Mouse (Mus musculus) hindbrain, embryonic 14.5 days (tissue): ENCODE results near the gene Fcgr3. TPM values are rescaled to one million over a fixed set of nuclear protein-coding genes. Genes with fewer than 3 reads are reported as not detected.
"Not testable (repeated sequence)": the region's sequence is repeated elsewhere in the genome, so short reads cannot be mapped to it uniquely, and the experiment has no call there.

Experiments used
- ATAC-seq: fragments of 200-750 bp; cut with Nextera tagmentation; 2 replicates; pipeline ENCODE4 v1.8.0; 2017; ENCODE audit warnings: moderate number of reproducible peaks, mild to moderate bottlenecking, moderate TSS enrichment, moderate library complexity; ENCODE audit not compliant: low FRiP score
- DNase-seq: peaks from one replicate; pipeline ENCODE4 v3.0.0-alpha.2; 2015; ENCODE audit warnings: low spot score
- H3K27ac ChIP-seq: fragments of 300-500 bp; sonication (generic); 2 replicates; pipeline ENCODE4 v1.5.1; 2014; ENCODE audit warnings: mild to moderate bottlenecking, moderate library complexity
- H3K27me3 ChIP-seq: fragments of 300-500 bp; sonication (generic); 2 replicates; pipeline ENCODE4 v1.6.1; 2014; ENCODE audit warnings: mild to moderate bottlenecking, low read length, mixed read lengths; ENCODE audit not compliant: control insufficient read depth, insufficient read depth
- H3K36me3 ChIP-seq: fragments of 300-500 bp; sonication (generic); replicated peaks from 2 replicates; pipeline ENCODE4 v1.6.1; 2014; ENCODE audit not compliant: control insufficient read depth, insufficient read depth
- H3K4me1 ChIP-seq: fragments of 300-500 bp; sonication (generic); replicated peaks from 2 replicates; pipeline ENCODE4 v1.6.1; 2014; ENCODE audit warnings: antibody characterized with exemption, low read length, mixed read lengths; ENCODE audit not compliant: control insufficient read depth, insufficient read depth
- H3K4me2 ChIP-seq: fragments of 300-500 bp; sonication (generic); replicated peaks from 2 replicates; pipeline ENCODE4 v1.6.1; 2014; ENCODE audit warnings: mild to moderate bottlenecking, moderate library complexity
- H3K4me3 ChIP-seq: fragments of 300-500 bp; sonication (generic); replicated peaks from 2 replicates; pipeline ENCODE4 v1.5.1; 2014; ENCODE audit warnings: mild to moderate bottlenecking, low read length
- H3K9ac ChIP-seq: fragments of 300-500 bp; sonication (generic); 2 replicates; pipeline ENCODE4 v1.6.1; 2014
- H3K9me3 ChIP-seq: fragments of 300-500 bp; sonication (generic); 2 replicates; pipeline ENCODE4 v1.6.1; 2016; ENCODE audit warnings: low read length; ENCODE audit not compliant: control insufficient read depth
- WGBS: fragments of 180-500 bp; shearing (Covaris S2); extraction: QIAGEN DNeasy Blood & Tissue Kit; methylation state at CpG from one replicate; pipeline ENCODE4 v1.1.7; 2014; 5-methylcytosine and 5-hydroxymethylcytosine counted together
- polyA plus RNA-seq: library from polyadenylated mRNA; unstranded; fragments of >200 nt; fragmentation: Nextera tagmentation; extraction: Ambion mirVana; gene quantifications from 2 replicates; pipeline ENCODE4 v1.2.1, GENCODE M21; 2014

Gene Fcgr3
- polyA plus RNA-seq, 1 experiment from 2014 or later = 11.6 TPM

DNA sequence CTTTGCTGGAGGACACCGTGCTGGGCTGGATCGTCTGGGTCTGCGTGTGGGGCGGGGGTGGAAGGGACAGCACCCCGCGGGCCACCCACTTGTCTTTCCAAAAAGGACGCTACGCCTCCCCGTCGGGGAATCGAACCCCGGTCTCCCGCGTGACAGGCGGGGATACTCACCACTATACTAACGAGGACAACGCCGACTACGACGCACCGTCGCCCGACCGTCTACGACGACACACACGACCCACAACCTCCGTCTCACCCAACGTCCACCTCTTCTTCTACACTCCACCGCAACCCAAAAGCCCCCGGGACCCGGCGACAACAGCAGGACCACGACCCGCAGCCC lies 480 bp upstream of the Fcgr3 start:
- H3K4me3 ChIP-seq = peak overlapping the region; percentile 18
- not testable (repeated sequence) for H3K4me1 ChIP-seq, H3K36me3 ChIP-seq, H3K9me3 ChIP-seq, H3K9ac ChIP-seq, DNase-seq, H3K27ac ChIP-seq
- peak overlapping the region; percentile 30; the same call in 1 of the 2 replicates for H3K4me2 ChIP-seq
- peaks cover 39% of the 10 kb centered on the region for H3K27me3 ChIP-seq
- WGBS = under 1% methylated on average over 17 of the region's 35 CpGs
- ATAC-seq = peak; percentile 48

DNA sequence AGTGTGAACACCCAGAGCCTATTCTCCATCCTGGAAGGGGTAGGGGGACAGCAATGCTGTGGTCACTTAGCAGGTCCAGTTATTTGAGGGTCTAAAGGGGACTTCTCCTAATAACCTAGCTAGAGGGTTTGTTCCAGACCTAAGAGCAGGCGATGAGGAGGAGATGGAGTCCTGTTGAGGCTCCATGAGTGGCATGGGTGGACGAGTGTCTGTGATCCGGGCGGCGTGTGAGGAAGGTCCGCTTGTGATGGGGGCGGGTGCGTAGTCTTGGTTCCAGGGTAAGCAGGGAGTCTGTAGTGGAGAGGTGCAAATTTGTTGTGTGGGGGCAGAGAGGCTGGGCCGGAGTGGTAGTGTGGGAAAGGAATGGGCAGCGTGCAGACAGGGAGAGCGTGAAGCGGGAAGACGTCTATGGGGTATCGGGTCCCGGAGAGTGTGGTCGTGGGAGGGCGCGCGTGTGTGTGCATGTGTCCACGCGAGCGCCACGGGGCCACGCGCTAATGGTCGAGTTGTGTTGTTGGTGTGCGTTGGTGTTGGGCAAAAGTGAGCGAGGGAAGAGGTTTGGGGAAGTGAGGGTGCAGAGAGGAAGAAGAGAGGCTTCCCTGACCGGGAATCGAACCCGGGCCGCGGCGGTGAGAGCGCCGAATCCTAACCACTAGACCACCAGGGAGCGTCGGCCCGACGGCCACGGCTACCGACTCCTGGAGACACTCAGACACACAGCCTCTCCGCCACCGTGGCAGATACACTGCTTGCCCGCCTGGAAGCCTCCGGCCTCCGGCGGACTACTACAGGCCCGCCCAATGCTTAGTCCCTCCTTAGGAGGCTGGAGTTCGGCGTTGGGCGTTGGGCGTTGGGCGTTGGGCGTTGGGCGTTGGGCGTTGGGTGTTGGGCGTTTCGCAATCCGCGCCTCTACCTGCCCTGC lies 905 bp downstream of the Fcgr3 start:
- peak overlapping the region; percentile 30 for H3K4me2 ChIP-seq
- H3K9ac ChIP-seq, H3K36me3 ChIP-seq, H3K27ac ChIP-seq, H3K4me1 ChIP-seq, H3K9me3 ChIP-seq, DNase-seq: not testable (repeated sequence)
- 8% methylated on average over 36 of the region's 61 CpGs for WGBS
- H3K4me3 ChIP-seq = peak overlapping the region; percentile 20
- peaks cover 30% of the 10 kb centered on the region for H3K27me3 ChIP-seq
- peak; percentile 65 for ATAC-seq

DNA sequence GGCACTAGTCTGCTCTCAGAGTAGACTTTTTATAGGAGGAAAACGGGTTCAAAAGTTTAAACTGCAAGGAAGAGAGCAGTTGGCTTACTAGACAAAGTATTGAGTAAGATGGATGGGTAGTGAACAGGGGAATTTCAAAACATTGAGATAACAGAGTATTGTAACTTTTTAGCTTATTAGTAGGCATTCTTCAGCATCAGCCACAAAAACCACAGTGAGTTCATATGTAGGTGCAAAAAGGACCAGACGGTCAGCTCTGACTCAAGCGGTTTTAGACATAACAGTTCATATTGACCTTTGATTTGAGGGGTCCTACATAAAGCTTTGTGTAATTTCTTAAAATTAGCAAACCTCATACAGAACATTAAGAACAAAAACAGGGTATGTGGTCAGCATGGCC lies 3.2 kb downstream of the Fcgr3 start:
- no peak overlapping the region for H3K4me3 ChIP-seq
- no peak overlapping the region for H3K27ac ChIP-seq
- H3K9ac ChIP-seq = no peak overlapping the region
- H3K4me1 ChIP-seq = no peaks in the 10 kb centered on the region
- H3K9me3 ChIP-seq = no peaks in the 10 kb centered on the region
- no peak overlapping the region for H3K4me2 ChIP-seq
- 96% methylated on average over 3 of the region's 3 CpGs for WGBS
- DNase-seq (no peak), ATAC-seq (no peak)
- H3K27me3 ChIP-seq = peaks cover 26% of the 10 kb centered on the region
- H3K36me3 ChIP-seq = no peaks in the 10 kb centered on the region

DNA sequence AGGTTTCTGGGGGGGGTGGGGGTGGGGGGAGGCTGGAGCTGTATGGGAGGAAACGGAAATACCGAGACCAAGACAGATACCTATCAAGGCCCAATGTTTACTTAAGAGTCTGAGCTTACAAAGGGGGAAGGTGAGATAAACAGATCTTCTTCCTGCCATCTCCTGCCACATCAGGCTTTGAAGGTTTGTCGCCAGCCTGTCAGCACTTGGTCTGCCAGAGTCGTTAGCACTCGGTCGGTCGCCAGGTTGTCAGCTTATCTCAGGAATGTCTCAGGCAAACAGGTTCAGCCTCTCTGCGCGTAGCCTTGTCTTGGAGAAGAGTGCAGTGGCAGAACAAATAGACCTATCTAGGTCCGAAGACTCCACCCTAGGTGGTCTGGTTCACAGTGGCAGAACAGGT lies 4.3 kb downstream of the Fcgr3 start:
- DNase-seq (no peak), ATAC-seq (no peak)
- no peak overlapping the region for H3K4me3 ChIP-seq
- H3K9me3 ChIP-seq = no peaks in the 10 kb centered on the region
- H3K27ac ChIP-seq = no peak overlapping the region
- H3K27me3 ChIP-seq = peaks cover 20% of the 10 kb centered on the region
- H3K4me2 ChIP-seq = no peak overlapping the region
- 70% methylated on average over 10 of the region's 10 CpGs for WGBS
- H3K9ac ChIP-seq = no peak overlapping the region
- H3K36me3 ChIP-seq = no peaks in the 10 kb centered on the region
- H3K4me1 ChIP-seq = no peaks in the 10 kb centered on the region

DNA sequence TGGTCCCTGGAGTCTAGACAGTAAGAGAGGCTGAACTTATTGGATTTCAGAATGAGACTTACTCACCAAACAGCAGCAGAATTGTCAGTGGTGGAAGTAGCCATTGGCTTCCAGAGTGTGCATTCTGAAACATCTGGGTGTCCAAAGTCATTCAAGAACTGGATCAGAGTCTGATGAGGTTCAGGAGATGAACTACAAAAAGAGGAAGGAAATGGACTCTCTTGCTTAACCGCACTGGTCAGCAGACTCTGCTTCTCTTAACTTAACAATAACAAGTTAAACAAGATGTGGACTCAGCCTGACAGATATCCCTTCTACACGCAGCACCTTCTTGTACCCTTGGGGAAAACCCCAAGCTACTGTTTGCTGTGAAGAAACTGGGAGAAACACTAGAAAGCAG lies 5.5 kb downstream of the Fcgr3 start:
- Histone ChIP-seq H3K27me3 (peaks cover 12% of the 10 kb centered on the region), H3K4me2 (no peak overlapping the region), H3K36me3 (no peaks in the 10 kb centered on the region), H3K4me3 (no peak overlapping the region), H3K27ac (no peak overlapping the region), H3K9me3 (no peaks in the 10 kb centered on the region), H3K4me1 (no peaks in the 10 kb centered on the region), H3K9ac (no peak overlapping the region)
- WGBS = 82% methylated on average over 2 of the region's 2 CpGs
- no peak for ATAC-seq
- no peak for DNase-seq

DNA sequence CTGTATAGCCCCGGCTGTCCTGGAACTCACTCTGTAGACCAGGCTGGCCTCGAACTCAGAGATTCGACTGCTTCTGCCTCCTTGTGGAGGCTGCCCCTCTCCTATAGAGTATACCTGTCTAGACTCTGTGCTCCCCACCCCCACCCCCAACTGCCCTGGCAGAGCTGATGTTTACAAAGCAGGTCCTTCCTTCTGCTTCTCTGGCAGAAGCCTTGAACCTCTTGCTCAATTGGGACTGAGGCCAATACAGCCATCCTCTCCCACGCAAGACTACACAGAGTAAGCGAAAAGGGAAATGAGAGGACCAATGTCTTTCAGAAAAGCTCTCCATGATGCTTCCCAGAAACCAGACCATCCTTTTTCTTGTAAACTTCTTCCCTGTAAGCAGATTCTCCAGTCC lies 7.5 kb downstream of the Fcgr3 start:
- H3K9ac ChIP-seq = no peak overlapping the region
- no peak for ATAC-seq
- H3K27ac ChIP-seq = no peak overlapping the region
- H3K36me3 ChIP-seq = no peaks in the 10 kb centered on the region
- WGBS = 95% methylated on average over 5 of the region's 5 CpGs
- H3K4me2 ChIP-seq = no peak overlapping the region
- no peak for DNase-seq
- H3K27me3 ChIP-seq = no peaks in the 10 kb centered on the region
- no peaks in the 10 kb centered on the region for H3K4me1 ChIP-seq
- H3K4me3 ChIP-seq = no peak overlapping the region
- H3K9me3 ChIP-seq = no peaks in the 10 kb centered on the region

DNA sequence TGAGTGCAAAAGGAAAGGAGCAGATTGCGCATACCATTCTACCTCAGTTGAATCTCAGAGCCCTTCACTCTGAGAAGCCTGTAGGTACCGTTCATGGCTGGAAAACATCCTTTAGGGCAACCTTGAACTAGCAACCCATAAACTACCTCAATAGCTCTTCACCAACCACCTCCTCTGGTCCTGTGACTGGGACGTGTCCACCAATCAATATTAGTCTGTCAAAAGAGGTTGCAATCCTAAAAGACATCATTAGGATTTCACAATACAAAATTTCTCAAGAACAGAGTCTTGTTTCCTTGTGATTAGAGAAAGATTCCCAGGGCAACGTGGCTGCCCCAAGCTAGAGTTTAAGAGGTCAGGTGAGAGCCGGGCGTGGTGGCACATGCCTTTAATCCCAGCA lies 11.4 kb downstream of the Fcgr3 start:
- DNase-seq (no peak), ATAC-seq (no peak)
- Histone ChIP-seq H3K9ac (no peak overlapping the region), H3K27me3 (no peaks in the 10 kb centered on the region), H3K36me3 (no peaks in the 10 kb centered on the region), H3K9me3 (no peaks in the 10 kb centered on the region), H3K27ac (no peak overlapping the region), H3K4me3 (no peak overlapping the region), H3K4me2 (no peak overlapping the region), H3K4me1 (no peaks in the 10 kb centered on the region)
- WGBS = 90% methylated on average over 6 of the region's 6 CpGs

DNA sequence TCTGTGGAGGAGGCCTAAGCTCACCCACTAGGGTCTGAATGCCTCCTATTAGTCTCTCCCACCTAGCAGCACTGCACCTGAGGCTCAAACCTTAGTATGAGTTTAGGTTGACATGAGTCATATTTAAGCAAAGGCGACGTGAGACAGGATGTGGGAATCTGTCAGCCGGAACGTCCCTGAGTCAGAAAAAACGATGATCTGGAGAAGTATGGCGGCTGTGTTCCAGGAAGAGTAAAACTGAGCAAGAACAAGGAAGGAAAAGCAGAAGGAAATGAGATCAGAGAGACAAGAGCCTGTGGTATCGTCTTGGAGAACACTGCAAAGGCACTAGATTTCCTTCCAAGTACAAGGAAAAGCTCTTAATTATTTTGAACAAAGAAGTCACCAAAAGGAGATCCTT lies 14.0 kb downstream of the Fcgr3 start:
- no peaks in the 10 kb centered on the region for H3K36me3 ChIP-seq
- no peak overlapping the region for H3K27ac ChIP-seq
- H3K4me3 ChIP-seq = no peak overlapping the region
- no peak for ATAC-seq
- no peaks in the 10 kb centered on the region for H3K9me3 ChIP-seq
- DNase-seq = no peak
- H3K4me2 ChIP-seq = no peak overlapping the region
- WGBS = 91% methylated on average over 7 of the region's 7 CpGs
- no peaks in the 10 kb centered on the region for H3K4me1 ChIP-seq
- no peaks in the 10 kb centered on the region for H3K27me3 ChIP-seq
- no peak overlapping the region for H3K9ac ChIP-seq

DNA sequence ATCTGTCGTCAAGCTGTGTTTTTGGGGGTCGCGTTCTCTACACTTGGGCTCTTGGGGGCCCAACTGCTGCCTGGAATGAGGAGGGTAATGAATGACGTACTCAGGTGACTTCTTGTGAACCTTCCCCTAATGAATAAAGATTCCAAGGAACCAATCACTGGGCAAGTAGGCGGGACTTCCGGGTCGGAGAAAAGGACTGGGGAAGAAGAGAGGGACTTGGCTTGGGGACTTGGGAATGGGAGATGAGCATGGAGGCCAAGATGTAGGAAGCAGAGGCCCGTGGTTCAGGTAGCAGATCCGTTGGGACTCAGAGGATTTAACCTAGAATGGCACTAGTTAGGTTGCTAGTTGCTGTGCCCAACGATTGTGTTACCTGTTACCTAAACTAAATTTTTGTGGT lies 15.5 kb downstream of the Fcgr3 start:
- H3K27ac ChIP-seq = no peak overlapping the region
- H3K4me3 ChIP-seq = no peak overlapping the region
- H3K4me1 ChIP-seq = no peaks in the 10 kb centered on the region
- no peaks in the 10 kb centered on the region for H3K9me3 ChIP-seq
- no peak for DNase-seq
- no peak overlapping the region for H3K4me2 ChIP-seq
- ATAC-seq = no peak
- H3K9ac ChIP-seq = no peak overlapping the region
- no peaks in the 10 kb centered on the region for H3K36me3 ChIP-seq
- WGBS = 52% methylated on average over 10 of the region's 10 CpGs
- H3K27me3 ChIP-seq = no peaks in the 10 kb centered on the region

DNA sequence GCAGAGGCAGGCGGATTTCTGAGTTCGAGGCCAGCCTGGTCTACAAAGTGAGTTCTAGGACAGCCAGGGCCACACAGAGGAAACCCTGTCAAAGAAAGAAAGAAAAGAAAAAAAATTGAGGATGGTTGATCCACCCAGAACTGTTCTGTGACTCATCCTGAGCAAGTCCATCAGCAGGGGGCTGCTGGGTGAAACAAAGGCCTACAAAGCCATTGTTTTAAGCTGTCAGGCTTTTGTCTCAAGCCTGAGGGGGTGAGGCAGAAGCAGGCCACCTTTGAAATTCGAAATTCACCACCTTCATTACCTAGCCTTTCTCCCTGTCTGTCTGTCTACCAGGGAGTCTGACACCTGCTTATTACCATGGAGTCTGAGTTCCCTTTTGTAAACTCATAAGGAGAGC lies 18.2 kb downstream of the Fcgr3 start:
- DNase-seq (no peak), ATAC-seq (no peak)
- whole genome bisulfite sequencing = 73% methylated on average over 3 of the region's 3 CpGs

More for the DNA sequence above, 18.2 kb downstream of the Fcgr3 start:
- Histone ChIP-seq H3K9me3 (no peaks in the 10 kb centered on the region), H3K9ac (no peak overlapping the region), H3K4me3 (no peak overlapping the region), H3K4me1 (no peaks in the 10 kb centered on the region), H3K4me2 (no peak overlapping the region), H3K36me3 (no peaks in the 10 kb centered on the region), H3K27me3 (no peaks in the 10 kb centered on the region), H3K27ac (no peak overlapping the region)
